Mouse (Mus musculus): ENCODE results near the gene D6Ertd527e. TPM values are rescaled to one million over a fixed set of nuclear protein-coding genes. Genes with fewer than 3 reads are reported as not detected.
"Not testable (repeated sequence)": the region's sequence is repeated elsewhere in the genome, so short reads cannot be mapped to it uniquely, and the experiment has no call there.

D6Ertd527e gene
- polyA plus RNA-seq, 1 experiment from 2014 or later, result 0.20 TPM

DNA sequence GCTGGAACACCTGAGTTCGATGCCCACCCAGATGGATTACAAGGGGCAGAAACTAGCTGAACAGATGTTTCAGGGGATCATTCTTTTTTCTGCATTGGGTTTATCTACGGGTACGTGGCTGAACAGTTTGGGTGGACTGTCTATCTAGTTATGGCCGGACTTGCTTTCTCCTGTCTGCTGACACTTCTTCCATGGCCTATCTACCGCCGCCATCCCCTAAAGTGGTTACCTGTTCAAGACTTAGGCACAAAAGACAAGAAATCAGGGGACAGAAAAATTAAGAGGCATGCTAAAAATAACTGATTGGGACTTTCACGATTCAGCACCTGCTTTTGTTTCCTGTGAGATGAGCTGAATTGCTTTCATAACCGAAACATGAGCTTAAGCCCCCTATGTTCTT, 10.9 kb upstream of the D6Ertd527e start:
- not testable (repeated sequence) for DNase-seq (ENCODE audit: low spot score); H3K4me1 ChIP-seq; H3K9me3 ChIP-seq (replicated peaks); H3K27ac ChIP-seq (replicated peaks); H3K4me3 ChIP-seq; H3K27me3 ChIP-seq (ENCODE audit: low read depth, poor library complexity, severe bottlenecking)
- 89% methylated on average over 8 of the region's 8 CpGs for WGBS
- H3K36me3 ChIP-seq, result peaks cover 20% of the 10 kb centered on the region

DNA sequence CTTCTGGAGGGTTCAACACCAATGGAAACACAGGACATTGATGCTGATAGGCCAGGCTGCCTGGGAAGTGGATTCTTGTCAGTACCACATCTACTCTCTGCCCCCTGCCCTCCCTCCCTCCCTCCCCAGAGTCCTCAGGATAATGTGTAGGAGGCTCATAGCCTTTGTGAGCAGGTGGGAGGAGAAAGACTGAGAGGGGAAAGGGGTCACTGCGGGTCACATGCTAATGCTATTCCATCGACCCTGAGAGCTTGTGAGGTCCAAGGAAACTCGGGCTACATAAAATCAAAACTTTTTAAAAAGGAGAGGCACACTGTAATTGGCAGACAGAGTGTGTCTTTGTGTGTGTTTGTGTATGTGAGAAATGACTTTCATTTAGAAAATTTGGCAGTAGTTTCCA, 5.3 kb upstream of the D6Ertd527e start:
- H3K36me3 ChIP-seq, result no peaks in the 10 kb centered on the region
- no peak overlapping the region for H3K4me3 ChIP-seq
- no peaks in the 10 kb centered on the region for H3K9me3 ChIP-seq (replicated peaks)
- no peaks in the 10 kb centered on the region for H3K27me3 ChIP-seq (ENCODE audit: low read depth, poor library complexity, severe bottlenecking)
- H3K4me1 ChIP-seq, result peaks cover 38% of the 10 kb centered on the region
- peak overlapping the region; percentile 29; the same call in 1 of the 2 replicates for H3K27ac ChIP-seq (replicated peaks)
- DNase-seq (ENCODE audit: low spot score), result peak; percentile 45
- 17% methylated on average over 3 of the region's 3 CpGs for WGBS

DNA sequence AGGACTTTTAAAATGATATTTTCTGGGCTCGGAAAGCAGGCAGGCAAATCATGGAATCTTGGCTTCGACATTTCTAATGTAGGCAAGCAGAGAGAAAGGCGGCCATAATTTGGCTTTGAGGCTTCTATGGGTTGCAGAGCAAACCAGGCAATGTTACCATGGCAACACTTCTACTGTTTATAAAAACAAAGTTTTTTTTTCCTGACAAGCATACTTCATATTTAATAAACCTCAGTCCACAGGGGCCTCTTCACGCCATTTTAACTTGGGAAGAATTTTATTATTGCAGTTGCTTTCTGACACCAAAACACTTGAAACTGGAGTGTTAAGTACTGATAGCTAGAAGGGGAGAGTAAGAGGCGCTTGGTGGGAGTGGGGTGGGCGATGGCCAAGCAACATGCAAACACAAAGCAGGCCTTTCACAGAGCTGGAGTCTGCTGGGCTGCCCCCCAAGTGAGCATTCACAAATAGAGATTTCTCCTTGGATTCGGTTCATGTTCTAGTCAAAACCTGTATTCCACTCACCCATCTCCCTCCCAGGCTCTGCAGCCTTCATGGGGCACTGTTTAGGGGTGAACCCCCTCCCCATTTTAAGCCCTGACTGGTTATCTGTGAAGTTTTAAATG, 4.8 kb upstream of the D6Ertd527e start:
- no peak for DNase-seq (ENCODE audit: low spot score)
- no peaks in the 10 kb centered on the region for H3K36me3 ChIP-seq
- no peaks in the 10 kb centered on the region for H3K27me3 ChIP-seq (ENCODE audit: low read depth, poor library complexity, severe bottlenecking)
- no peak overlapping the region for H3K4me3 ChIP-seq
- no peaks in the 10 kb centered on the region for H3K9me3 ChIP-seq (replicated peaks)
- H3K4me1 ChIP-seq, result peaks cover 38% of the 10 kb centered on the region
- 68% methylated on average over 7 of the region's 7 CpGs for WGBS
- H3K27ac ChIP-seq (replicated peaks), result no peak overlapping the region; the same call in 1 of the 2 replicates

DNA sequence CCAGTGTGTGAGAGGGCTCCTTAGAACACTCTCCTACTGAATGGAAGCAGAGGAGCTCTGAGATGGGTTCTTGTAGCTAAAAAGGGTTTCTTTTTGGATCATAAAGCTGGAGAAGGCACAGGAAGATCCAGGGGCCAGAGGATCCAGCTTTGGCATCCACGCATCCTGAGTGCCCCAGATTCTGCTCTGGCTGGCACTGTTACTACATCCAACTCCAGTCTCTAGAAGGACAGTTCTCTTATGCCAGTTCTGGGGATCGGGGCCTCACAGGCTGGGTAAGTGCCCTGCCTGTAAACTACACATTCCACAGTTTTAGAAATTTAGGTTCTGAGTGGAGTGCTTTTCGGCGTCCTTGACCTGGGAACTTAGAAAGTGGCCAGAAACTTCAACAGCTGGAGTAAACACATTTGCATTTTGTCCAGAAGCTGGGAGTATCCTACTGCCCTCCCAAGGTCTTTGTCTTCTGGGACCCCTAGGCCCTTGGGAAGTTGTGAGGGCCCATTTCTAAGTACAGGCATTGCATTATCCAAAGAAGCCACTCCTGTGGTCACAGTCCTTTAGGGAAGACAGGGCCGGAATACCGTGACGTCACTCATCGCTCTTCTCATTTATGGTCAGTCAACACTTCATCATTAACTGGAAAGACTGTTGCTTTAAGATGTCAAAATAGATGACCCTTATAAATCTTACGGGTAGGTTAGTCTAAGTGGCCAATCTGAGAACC, 4.1 kb upstream of the D6Ertd527e start:
- Histone ChIP-seq H3K9me3 (replicated peaks) (no peaks in the 10 kb centered on the region), H3K4me1 (peaks cover 38% of the 10 kb centered on the region), H3K27me3 (ENCODE audit: low read depth, poor library complexity, severe bottlenecking) (no peaks in the 10 kb centered on the region), H3K4me3 (no peak overlapping the region), H3K36me3 (no peaks in the 10 kb centered on the region), H3K27ac (replicated peaks) (no peak overlapping the region)
- no peak for DNase-seq (ENCODE audit: low spot score)
- WGBS, result 92% methylated on average over 9 of the region's 9 CpGs

DNA sequence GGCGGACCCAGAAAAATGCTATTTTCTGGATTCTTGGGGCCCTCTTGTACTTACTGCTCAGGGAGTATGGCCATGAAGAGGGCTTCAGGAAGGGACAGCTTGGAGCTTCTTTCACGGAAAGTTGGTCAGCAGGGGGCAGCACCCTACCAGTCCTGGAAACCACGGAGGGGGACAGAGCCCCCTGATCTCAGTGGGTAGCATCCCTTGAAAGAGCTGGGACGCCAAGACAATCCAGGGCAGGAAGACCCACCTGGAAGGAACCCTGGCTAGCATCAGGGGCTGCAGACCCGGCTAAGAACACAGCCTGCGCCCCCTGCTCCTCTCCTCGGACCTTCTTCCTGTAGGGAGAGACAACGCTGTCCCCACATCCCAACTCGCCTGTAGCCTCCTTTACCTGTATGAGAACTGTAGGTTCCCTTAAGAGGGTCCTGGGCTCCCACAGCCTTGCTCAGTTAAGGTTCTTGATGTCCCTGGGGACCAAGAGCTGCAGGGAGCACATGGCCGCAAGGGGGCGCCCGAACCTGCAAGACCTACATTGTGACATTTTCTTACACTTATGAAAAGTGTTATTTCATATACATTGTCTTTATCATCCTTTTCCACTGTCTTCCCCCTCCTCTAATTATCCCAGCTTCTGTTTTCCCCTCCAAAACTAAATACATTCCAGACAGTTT, 3.1 kb upstream of the D6Ertd527e start:
- Histone ChIP-seq H3K9me3 (replicated peaks) (no peaks in the 10 kb centered on the region), H3K27ac (replicated peaks) (peak overlapping the region; percentile 76), H3K27me3 (ENCODE audit: low read depth, poor library complexity, severe bottlenecking) (no peaks in the 10 kb centered on the region), H3K4me1 (peaks cover 38% of the 10 kb centered on the region), H3K36me3 (no peaks in the 10 kb centered on the region), H3K4me3 (peak overlapping the region; percentile 41)
- DNase-seq (ENCODE audit: low spot score), result peak; percentile 81
- 16% methylated on average over 12 of the region's 12 CpGs for WGBS

DNA sequence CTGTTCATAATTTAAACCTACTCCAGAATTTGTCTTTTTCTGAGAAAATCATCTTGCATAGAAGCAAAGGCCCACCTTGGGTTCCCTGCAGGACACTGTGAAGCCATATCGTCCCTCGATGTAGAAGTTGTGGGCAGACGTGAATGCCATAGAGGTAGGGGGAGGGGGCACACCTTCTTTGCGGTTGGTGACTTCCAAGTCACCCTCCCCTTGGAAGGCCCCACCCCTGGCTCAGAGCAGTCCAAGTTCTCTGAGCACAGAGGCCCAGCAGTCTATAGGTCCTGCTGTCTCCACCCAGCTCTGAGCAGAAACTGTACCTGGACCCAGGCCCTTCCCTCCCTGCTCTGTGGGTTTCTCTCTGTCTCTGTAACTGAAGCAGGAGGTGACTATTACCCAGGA, 2.6 kb upstream of the D6Ertd527e start:
- DNase-seq (ENCODE audit: low spot score), result no peak
- Histone ChIP-seq H3K27ac (replicated peaks) (peak overlapping the region; percentile 55; the same call in 1 of the 2 replicates), H3K9me3 (replicated peaks) (no peaks in the 10 kb centered on the region), H3K27me3 (ENCODE audit: low read depth, poor library complexity, severe bottlenecking) (no peaks in the 10 kb centered on the region), H3K4me1 (peaks cover 38% of the 10 kb centered on the region), H3K36me3 (no peaks in the 10 kb centered on the region), H3K4me3 (no peak overlapping the region)
- 37% methylated on average over 4 of the region's 4 CpGs for WGBS

DNA sequence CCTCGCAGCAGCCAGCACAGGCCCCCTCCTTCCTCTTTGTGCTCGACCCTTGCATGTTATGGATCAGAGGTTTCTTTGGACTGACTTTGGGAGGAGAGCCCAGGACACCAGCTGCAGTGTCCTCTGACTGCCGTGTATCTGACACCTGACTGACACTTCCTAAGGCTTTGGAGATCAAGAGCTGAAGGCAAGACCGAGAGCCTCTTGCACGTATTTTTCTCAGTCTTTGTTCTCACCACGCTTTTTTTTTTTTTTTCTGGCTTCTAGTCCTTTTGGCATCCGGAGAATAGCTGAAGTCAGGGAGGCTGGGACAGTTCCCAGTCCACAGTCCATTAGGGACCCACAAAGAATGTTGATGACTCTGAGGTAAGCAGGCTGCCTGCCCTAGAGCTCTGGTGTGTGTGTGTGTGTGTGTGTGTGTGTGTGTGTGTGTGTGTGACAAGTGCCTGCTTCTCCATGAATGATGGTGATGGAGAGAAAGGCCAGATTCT, 2.1 kb upstream of the D6Ertd527e start:
- Histone ChIP-seq H3K27ac (replicated peaks) (peak overlapping the region; percentile 55; the same call in 1 of the 2 replicates), H3K27me3 (ENCODE audit: low read depth, poor library complexity, severe bottlenecking) (no peaks in the 10 kb centered on the region), H3K4me1 (peaks cover 38% of the 10 kb centered on the region), H3K36me3 (no peaks in the 10 kb centered on the region), H3K9me3 (replicated peaks) (no peaks in the 10 kb centered on the region), H3K4me3 (no peak overlapping the region)
- no peak for DNase-seq (ENCODE audit: low spot score)
- 36% methylated on average over 7 of the region's 7 CpGs for WGBS

DNA sequence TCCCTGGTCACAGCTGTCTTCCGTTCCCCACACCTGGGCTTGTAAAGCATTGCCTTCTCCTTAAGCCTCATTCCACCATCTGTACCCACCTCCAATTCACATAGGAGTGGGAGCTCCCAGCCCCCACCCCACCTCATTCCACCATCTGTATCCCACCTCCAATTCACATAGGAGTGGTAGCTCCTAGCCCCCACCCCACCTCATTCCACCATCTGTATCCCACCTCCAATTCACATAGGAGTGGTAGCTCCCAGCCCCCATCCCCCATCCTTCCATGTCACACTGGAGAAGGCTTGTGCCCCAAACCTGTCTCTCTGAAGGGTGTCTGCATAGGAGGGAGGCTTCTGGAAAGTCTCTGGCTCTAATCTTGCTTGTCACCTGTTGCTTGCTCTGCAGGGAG, 1.2 kb upstream of the D6Ertd527e start:
- H3K9me3 ChIP-seq (replicated peaks), result no peaks in the 10 kb centered on the region
- H3K36me3 ChIP-seq, result no peaks in the 10 kb centered on the region
- no peak for DNase-seq (ENCODE audit: low spot score)
- H3K4me3 ChIP-seq, result no peak overlapping the region
- peaks cover 38% of the 10 kb centered on the region for H3K4me1 ChIP-seq
- no peaks in the 10 kb centered on the region for H3K27me3 ChIP-seq (ENCODE audit: low read depth, poor library complexity, severe bottlenecking)
- 83% methylated on average over 1 of the region's 1 CpGs for WGBS
- 0 out of 2 replicates have a peak overlapping the region, but pooled peaks have one; percentile 2 for H3K27ac ChIP-seq (replicated peaks)

DNA sequence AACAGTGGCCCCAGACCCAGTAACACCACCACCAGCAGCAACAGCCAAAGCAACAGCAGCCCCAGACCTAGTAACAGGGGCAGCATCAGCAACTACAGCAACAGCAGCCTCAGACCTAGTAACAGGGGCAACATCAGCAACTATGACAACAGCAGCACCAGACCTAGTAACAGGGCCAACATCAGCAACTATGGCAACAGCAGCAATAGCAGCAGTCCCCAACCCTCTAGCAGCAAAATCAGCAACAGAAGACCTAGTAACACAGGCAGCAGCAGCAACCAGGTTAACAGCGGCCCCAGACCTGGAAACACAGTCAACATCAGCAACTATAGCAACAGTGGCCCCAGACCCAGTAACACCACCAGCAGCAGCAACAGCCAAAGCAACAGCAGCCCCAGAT, 6.9 kb downstream of the D6Ertd527e start:
- Histone ChIP-seq H3K4me1 (no peaks in the 10 kb centered on the region), H3K36me3 (no peaks in the 10 kb centered on the region), H3K9me3 (replicated peaks) (no peaks in the 10 kb centered on the region), H3K4me3 (no peak overlapping the region), H3K27me3 (ENCODE audit: low read depth, poor library complexity, severe bottlenecking) (no peaks in the 10 kb centered on the region), H3K27ac (replicated peaks) (no peak overlapping the region)
- DNase-seq (ENCODE audit: low spot score), result no peak
- 86% methylated on average over 1 of the region's 1 CpGs for WGBS

DNA sequence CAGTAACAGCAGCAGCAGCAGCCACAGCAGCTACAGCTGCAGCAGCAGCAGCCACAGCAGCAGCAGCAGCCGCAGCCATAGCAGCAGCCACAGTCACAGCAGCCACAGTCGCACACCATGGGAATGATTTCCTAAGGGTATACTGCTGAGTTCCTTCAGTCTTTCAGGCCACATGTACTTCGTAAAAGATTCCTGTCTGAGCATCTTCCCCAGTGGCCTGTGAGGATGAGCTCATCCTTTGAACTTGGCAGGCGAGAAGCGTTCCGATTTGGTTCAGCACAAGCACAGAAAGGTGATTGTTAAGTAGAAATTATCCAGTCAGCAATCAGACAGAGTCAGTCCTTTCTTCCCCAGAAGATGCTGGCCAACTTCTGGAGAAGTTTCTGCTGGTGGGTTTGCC, 7.6 kb downstream of the D6Ertd527e start:
- 83% methylated on average over 6 of the region's 6 CpGs for WGBS
- Histone ChIP-seq H3K4me3 (no peak overlapping the region), H3K4me1 (no peaks in the 10 kb centered on the region), H3K9me3 (replicated peaks) (no peaks in the 10 kb centered on the region), H3K27ac (replicated peaks) (no peak overlapping the region), H3K36me3 (no peaks in the 10 kb centered on the region), H3K27me3 (ENCODE audit: low read depth, poor library complexity, severe bottlenecking) (no peaks in the 10 kb centered on the region)
- DNase-seq (ENCODE audit: low spot score), result no peak

DNA sequence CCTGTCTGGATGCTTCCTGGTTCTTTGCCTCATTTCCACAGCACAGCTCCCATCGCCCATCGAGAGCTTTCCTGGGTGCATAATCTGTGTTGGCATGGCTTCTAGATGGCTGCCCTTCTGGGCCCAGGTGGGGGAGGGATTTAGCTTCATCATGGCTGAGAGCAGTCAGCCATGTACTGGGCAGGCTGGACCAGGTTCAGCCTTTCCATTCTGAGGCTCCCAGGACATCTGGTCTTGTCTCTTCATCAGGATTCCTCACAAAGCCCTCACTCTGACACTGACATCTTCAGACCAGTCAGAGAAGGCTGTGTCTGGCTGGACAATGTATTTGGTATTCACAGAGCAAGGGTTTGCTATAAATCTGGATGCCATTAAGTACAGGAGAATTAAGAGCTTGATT, 11.4 kb downstream of the D6Ertd527e start:
- Histone ChIP-seq H3K9me3 (replicated peaks) (no peaks in the 10 kb centered on the region), H3K36me3 (no peaks in the 10 kb centered on the region), H3K4me3 (no peak overlapping the region), H3K4me1 (no peaks in the 10 kb centered on the region), H3K27me3 (ENCODE audit: low read depth, poor library complexity, severe bottlenecking) (no peaks in the 10 kb centered on the region), H3K27ac (replicated peaks) (no peak overlapping the region)
- no peak for DNase-seq (ENCODE audit: low spot score)
- 85% methylated on average over 2 of the region's 2 CpGs for WGBS

DNA sequence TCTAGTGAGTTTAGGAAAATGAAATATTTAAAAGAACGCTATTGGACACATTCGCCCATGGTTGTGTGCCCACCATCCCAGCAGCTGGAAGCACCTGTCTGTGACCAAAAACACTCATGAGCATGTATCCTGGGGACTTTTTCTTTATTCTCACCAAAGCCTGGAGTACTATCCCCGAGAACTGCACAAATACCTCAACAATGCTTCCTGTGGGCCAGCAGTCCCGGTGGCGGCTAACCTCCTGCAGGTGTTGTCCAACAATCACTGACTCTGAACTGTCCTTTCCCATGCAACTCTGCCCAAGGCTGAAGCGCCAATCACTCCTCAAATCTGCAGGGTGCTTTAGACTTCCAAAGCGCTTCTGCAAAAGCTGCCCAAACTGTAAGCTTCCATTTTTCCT, 12.1 kb downstream of the D6Ertd527e start:
- no peak for DNase-seq (ENCODE audit: low spot score)
- Histone ChIP-seq H3K27ac (replicated peaks) (no peak overlapping the region), H3K36me3 (no peaks in the 10 kb centered on the region), H3K4me3 (no peak overlapping the region), H3K27me3 (ENCODE audit: low read depth, poor library complexity, severe bottlenecking) (no peaks in the 10 kb centered on the region), H3K4me1 (no peaks in the 10 kb centered on the region), H3K9me3 (replicated peaks) (no peaks in the 10 kb centered on the region)
- 88% methylated on average over 7 of the region's 7 CpGs for WGBS
